Mouse (Mus musculus) forebrain, embryonic 16.5 days (tissue): ENCODE data around the gene Hs3st5. TPM values are rescaled to one million over a fixed set of nuclear protein-coding genes. Genes with fewer than 3 reads are reported as not detected.
"Not testable (repeated sequence)": the region's sequence is repeated elsewhere in the genome, so short reads cannot be mapped to it uniquely, and the experiment has no call there.

ENCODE experiments used
- ATAC-seq: fragments of 200-750 bp; cut with Nextera tagmentation; 2 replicates; pipeline ENCODE4 v1.8.0; 2017; ENCODE audit warnings: mild to moderate bottlenecking, moderate library complexity
- H3K27ac ChIP-seq: fragments of 300-500 bp; sonication (generic); 2 replicates; pipeline ENCODE4 v1.5.1; 2014; ENCODE audit warnings: low read length, control low read depth
- H3K27me3 ChIP-seq: fragments of 300-500 bp; sonication (generic); replicated peaks from 2 replicates; pipeline ENCODE4 v1.6.1; 2014; ENCODE audit warnings: low read length; ENCODE audit not compliant: control insufficient read depth, insufficient read depth
- H3K36me3 ChIP-seq: fragments of 300-500 bp; sonication (generic); 2 replicates; pipeline ENCODE4 v1.6.1; 2014; ENCODE audit not compliant: control insufficient read depth, insufficient read depth
- H3K4me1 ChIP-seq: fragments of 300-500 bp; sonication (generic); replicated peaks from 2 replicates; pipeline ENCODE4 v1.6.1; 2014; ENCODE audit warnings: low read length; ENCODE audit not compliant: control insufficient read depth, insufficient read depth
- H3K4me2 ChIP-seq: fragments of 300-500 bp; sonication (generic); 2 replicates; pipeline ENCODE4 v1.6.1; 2014; ENCODE audit warnings: mild to moderate bottlenecking, low read length, control low read depth
- H3K4me3 ChIP-seq: fragments of 300-500 bp; sonication (generic); replicated peaks from 2 replicates; pipeline ENCODE4 v1.5.1; 2014; ENCODE audit warnings: mild to moderate bottlenecking, low read length, control low read depth
- H3K9ac ChIP-seq: fragments of 300-500 bp; sonication (generic); replicated peaks from 2 replicates; pipeline ENCODE4 v1.6.1; 2014; ENCODE audit warnings: low read depth, low read length, control low read depth
- H3K9me3 ChIP-seq: fragments of 300-500 bp; sonication (generic); 2 replicates; pipeline ENCODE4 v1.6.1; 2016; ENCODE audit warnings: low read length; ENCODE audit not compliant: control insufficient read depth
- WGBS: fragments of 180-500 bp; shearing (Covaris S2); extraction: QIAGEN DNeasy Blood & Tissue Kit; methylation state at CpG from one replicate; pipeline ENCODE4 v1.1.7; 2014; 5-methylcytosine and 5-hydroxymethylcytosine counted together
- polyA plus RNA-seq: library from polyadenylated mRNA; unstranded; fragments of >200 nt; fragmentation: Nextera tagmentation; extraction: Ambion mirVana; gene quantifications from 2 replicates; pipeline ENCODE4 v1.2.1, GENCODE M21; 2015

Hs3st5 gene
- polyA plus RNA-seq, 1 experiment from 2014 or later, result 10.7 TPM

- H3K4me1 ChIP-seq, H3K36me3 ChIP-seq, H3K4me2 ChIP-seq, H3K9ac ChIP-seq, H3K27ac ChIP-seq, ATAC-seq, H3K27me3 ChIP-seq, H3K4me3 ChIP-seq, H3K9me3 ChIP-seq: not testable (repeated sequence)
- 22% methylated on average over 1 of the region's 1 CpGs for WGBS
Observed at GRCm38 (mm10) chr10:36611415-36611814, 104.8 kb downstream of the Hs3st5 start.

- H3K9ac ChIP-seq, result no peak overlapping the region
- H3K4me3 ChIP-seq, result no peak overlapping the region
- no peaks in the 10 kb centered on the region for H3K9me3 ChIP-seq
- H3K4me2 ChIP-seq, result no peak overlapping the region
- H3K4me1 ChIP-seq, result no peaks in the 10 kb centered on the region
- H3K27me3 ChIP-seq, result no peaks in the 10 kb centered on the region
- no peak overlapping the region for H3K27ac ChIP-seq
- ATAC-seq, result no peak
- 78% methylated on average over 1 of the region's 1 CpGs for WGBS
- H3K36me3 ChIP-seq, result no peaks in the 10 kb centered on the region
Observed at GRCm38 (mm10) chr10:36623037-36623436, 116.4 kb downstream of the Hs3st5 start.

GRCm38 (mm10) chr10:36627952-36628351, 121.3 kb downstream of the Hs3st5 start:
- Histone ChIP-seq H3K9ac (no peak overlapping the region), H3K27ac (no peak overlapping the region), H3K4me1 (no peaks in the 10 kb centered on the region), H3K4me3 (no peak overlapping the region), H3K36me3 (no peaks in the 10 kb centered on the region), H3K27me3 (no peaks in the 10 kb centered on the region), H3K4me2 (no peak overlapping the region), H3K9me3 (no peaks in the 10 kb centered on the region)
- WGBS, result 92% methylated on average over 4 of the region's 4 CpGs
- no peak for ATAC-seq

- no peaks in the 10 kb centered on the region for H3K4me1 ChIP-seq
- no peak overlapping the region for H3K4me3 ChIP-seq
- H3K4me2 ChIP-seq, result no peak overlapping the region
- H3K9ac ChIP-seq, result no peak overlapping the region
- WGBS, result 79% methylated on average over 1 of the region's 1 CpGs
- H3K27ac ChIP-seq, result no peak overlapping the region
- no peaks in the 10 kb centered on the region for H3K9me3 ChIP-seq
- H3K36me3 ChIP-seq, result no peaks in the 10 kb centered on the region
- ATAC-seq, result no peak
- no peaks in the 10 kb centered on the region for H3K27me3 ChIP-seq
Observed at GRCm38 (mm10) chr10:36631746-36632145, 125.1 kb downstream of the Hs3st5 start.

GRCm38 (mm10) chr10:36650653-36651052, 144.0 kb downstream of the Hs3st5 start:
- H3K4me3 ChIP-seq, result no peak overlapping the region
- no peak overlapping the region for H3K9ac ChIP-seq
- 90% methylated on average over 5 of the region's 5 CpGs for WGBS
- no peaks in the 10 kb centered on the region for H3K27me3 ChIP-seq
- H3K4me2 ChIP-seq, result no peak overlapping the region
- H3K27ac ChIP-seq, result no peak overlapping the region
- ATAC-seq, result no peak
- no peaks in the 10 kb centered on the region for H3K4me1 ChIP-seq
- H3K9me3 ChIP-seq, result no peaks in the 10 kb centered on the region
- H3K36me3 ChIP-seq, result no peaks in the 10 kb centered on the region

- no peak for ATAC-seq
- WGBS, result 91% methylated on average over 3 of the region's 3 CpGs
Observed at GRCm38 (mm10) chr10:36713974-36714373, 207.4 kb downstream of the Hs3st5 start.

GRCm38 (mm10) chr10:36726239-36726638, 219.6 kb downstream of the Hs3st5 start:
- Histone ChIP-seq H3K9ac (no peak overlapping the region), H3K4me2 (no peak overlapping the region), H3K4me1 (peaks cover 5% of the 10 kb centered on the region), H3K36me3 (no peaks in the 10 kb centered on the region), H3K9me3 (no peaks in the 10 kb centered on the region), H3K27ac (no peak overlapping the region), H3K27me3 (no peaks in the 10 kb centered on the region), H3K4me3 (no peak overlapping the region)
- WGBS, result 83% methylated on average over 3 of the region's 3 CpGs
- ATAC-seq, result peak; percentile 19; the same call in 1 of the 2 replicates

More at GRCm38 (mm10) chr10:36713974-36714373, 207.4 kb downstream of the Hs3st5 start:
- H3K9me3 ChIP-seq, result no peaks in the 10 kb centered on the region
- H3K36me3 ChIP-seq, result no peaks in the 10 kb centered on the region
- H3K27ac ChIP-seq, result no peak overlapping the region
- no peaks in the 10 kb centered on the region for H3K27me3 ChIP-seq
- no peak overlapping the region for H3K9ac ChIP-seq
- no peak overlapping the region for H3K4me3 ChIP-seq
- H3K4me2 ChIP-seq, result no peak overlapping the region
- no peaks in the 10 kb centered on the region for H3K4me1 ChIP-seq

- 43% methylated on average over 13 of the region's 13 CpGs for WGBS
- ATAC-seq, result peak; percentile 72
- H3K4me3 ChIP-seq, result no peak overlapping the region
- no peaks in the 10 kb centered on the region for H3K27me3 ChIP-seq
- H3K9me3 ChIP-seq, result no peaks in the 10 kb centered on the region
- H3K4me2 ChIP-seq, result 0 out of 2 replicates have a peak overlapping the region, but pooled peaks have one; percentile 3
- H3K9ac ChIP-seq, result no peak overlapping the region
- H3K36me3 ChIP-seq, result no peaks in the 10 kb centered on the region
- peaks cover 5% of the 10 kb centered on the region for H3K4me1 ChIP-seq
- H3K27ac ChIP-seq, result no peak overlapping the region
Observed at GRCm38 (mm10) chr10:36729361-36730098, 222.9 kb downstream of the Hs3st5 start.

- ATAC-seq, result no peak
- H3K27ac ChIP-seq, result no peak overlapping the region
- H3K4me1 ChIP-seq, result no peaks in the 10 kb centered on the region
- H3K9me3 ChIP-seq, result no peaks in the 10 kb centered on the region
- H3K36me3 ChIP-seq, result no peaks in the 10 kb centered on the region
- H3K4me2 ChIP-seq, result no peak overlapping the region
- H3K9ac ChIP-seq, result no peak overlapping the region
- no peaks in the 10 kb centered on the region for H3K27me3 ChIP-seq
- H3K4me3 ChIP-seq, result no peak overlapping the region
Observed at GRCm38 (mm10) chr10:36739375-36739774, 232.8 kb downstream of the Hs3st5 start.

- ATAC-seq, result no peak
Observed at GRCm38 (mm10) chr10:36750021-36750420, 243.4 kb downstream of the Hs3st5 start.

More at GRCm38 (mm10) chr10:36750021-36750420, 243.4 kb downstream of the Hs3st5 start:
- Histone ChIP-seq H3K9ac (no peak overlapping the region), H3K9me3 (no peaks in the 10 kb centered on the region), H3K27me3 (no peaks in the 10 kb centered on the region), H3K4me2 (no peak overlapping the region), H3K4me1 (no peaks in the 10 kb centered on the region), H3K36me3 (no peaks in the 10 kb centered on the region), H3K4me3 (no peak overlapping the region), H3K27ac (no peak overlapping the region)
- WGBS, result 68% methylated on average over 1 of the region's 1 CpGs
